Mouse (Mus musculus): ENCODE measurements around the gene Pitpnm1. TPM values are rescaled to one million over a fixed set of nuclear protein-coding genes. Genes with fewer than 3 reads are reported as not detected.
"Not testable (repeated sequence)": the region's sequence is repeated elsewhere in the genome, so short reads cannot be mapped to it uniquely, and the experiment has no call there.

Gene Pitpnm1
- 1 to 10 TPM; 3.7 to 4.2 TPM for total RNA-seq (2021)
- long read RNA-seq, experiment 1, partial matches to known transcripts, result 2 of 2 reads
- long read RNA-seq, experiment 1, other reads (novel, unspliced or antisense), result 0 of 2 reads
- long read RNA-seq, experiment 2, full-length matches to known transcripts, result 1 of 2 reads
- long read RNA-seq, experiment 2, partial matches to known transcripts, result 1 of 2 reads
- long read RNA-seq, experiment 2, other reads (novel, unspliced or antisense), result 0 of 2 reads

GRCm38 (mm10) chr19:4099837-4100717 lies at the start of gene Pitpnm1:
TSS of gene Pitpnm1 (plus strand) at chr19:4099998.
- intact Hi-C loops (cut with DNase I; ENCODE audit: low total_unique reads), result no loop called here
- DNase-seq, result peak; percentile 80

DNA sequence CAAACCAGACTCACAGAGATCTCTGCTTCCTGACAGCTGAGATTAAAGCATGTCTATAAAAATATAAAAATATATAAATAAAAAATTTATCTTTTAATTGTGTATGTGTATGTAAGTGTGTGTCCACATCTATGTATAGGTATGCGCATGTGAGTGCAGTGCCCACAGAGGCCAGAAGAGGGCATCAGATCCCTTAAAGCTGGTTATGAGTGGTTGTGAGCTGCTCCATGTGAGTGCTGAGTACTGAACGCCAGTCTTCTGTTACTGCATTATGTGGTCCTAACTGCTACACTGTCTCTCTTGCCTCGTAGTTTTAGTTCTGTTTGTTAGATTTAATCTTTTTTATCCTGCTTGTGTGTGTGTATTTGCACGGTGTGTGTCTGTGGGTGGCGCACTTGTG lies 48.8 kb upstream of the Pitpnm1 start:
- intact Hi-C loops (cut with DNase I; ENCODE audit: low total_unique reads), result no loop called here
- DNase-seq, result no peak

- intact Hi-C loops (cut with DNase I; ENCODE audit: low total_unique reads), result no loop called here
- DNase-seq, result peak; percentile 75
Observed at GRCm38 (mm10) chr19:4051741-4052515, 47.9 kb upstream of the Pitpnm1 start.

GRCm38 (mm10) chr19:4052516-4053030 lies 47.2 kb upstream of the Pitpnm1 start:
- intact Hi-C loops (cut with DNase I; ENCODE audit: low total_unique reads), result no loop called here
- no peak for DNase-seq

DNA sequence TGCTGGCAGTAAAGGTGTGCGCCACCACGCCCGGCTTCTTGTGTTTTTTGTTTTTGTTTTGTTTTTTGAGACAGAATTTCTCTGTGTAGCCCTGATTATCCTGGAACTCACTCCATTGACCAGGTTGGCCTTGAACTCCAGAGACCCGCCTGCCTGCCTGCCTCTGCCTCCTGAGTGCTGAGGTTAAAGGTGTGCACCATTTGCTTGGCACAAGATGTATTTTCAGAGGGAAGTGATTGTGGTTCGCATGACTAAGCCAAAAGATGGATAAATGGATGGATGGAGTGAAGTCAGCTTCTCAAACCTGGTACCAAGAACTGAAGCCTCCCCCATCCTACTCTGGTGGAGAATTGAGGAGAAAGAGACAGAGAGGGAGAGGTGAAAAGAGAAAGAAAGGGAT lies 45.2 kb upstream of the Pitpnm1 start:
- no peak for DNase-seq
- intact Hi-C loops (cut with DNase I; ENCODE audit: low total_unique reads), result no loop called here

DNA sequence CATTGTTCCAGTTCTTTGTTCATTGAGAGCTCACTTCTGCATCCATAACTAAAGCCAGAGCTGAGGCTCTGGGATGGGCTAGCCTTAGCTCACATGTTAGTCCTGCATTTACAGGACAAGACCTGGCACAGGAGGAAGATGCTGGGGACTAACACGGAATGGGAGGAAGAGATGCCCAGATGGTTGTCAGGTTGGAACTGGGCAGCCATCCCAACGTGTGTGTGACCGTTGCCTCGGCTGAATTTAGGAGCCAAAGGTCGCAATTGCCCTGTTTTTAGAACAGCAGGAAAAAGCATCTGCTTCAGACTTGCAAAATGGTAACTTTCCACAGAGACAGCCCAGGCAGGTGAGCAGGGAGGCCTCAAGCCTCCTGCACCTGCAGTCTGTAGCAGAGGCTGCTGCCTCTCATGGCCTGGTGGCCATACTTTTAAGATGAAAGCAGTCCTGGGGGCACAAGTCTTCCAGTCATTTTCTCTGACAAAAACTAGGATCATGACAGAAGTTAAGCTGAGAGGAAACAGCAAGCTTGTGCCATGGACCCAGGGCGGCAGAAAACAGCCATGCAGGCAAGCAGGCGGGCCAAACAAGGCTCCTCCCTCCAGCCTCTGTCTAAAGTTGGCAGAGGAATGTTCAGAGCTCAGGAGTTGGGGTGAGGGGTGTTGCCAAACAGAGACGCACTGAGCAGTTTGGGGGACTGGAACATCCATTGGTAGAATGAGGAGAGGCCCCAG lies 44.4 kb upstream of the Pitpnm1 start:
- DNase-seq, result no peak
- intact Hi-C loops (cut with DNase I; ENCODE audit: low total_unique reads), result no loop called here

DNA sequence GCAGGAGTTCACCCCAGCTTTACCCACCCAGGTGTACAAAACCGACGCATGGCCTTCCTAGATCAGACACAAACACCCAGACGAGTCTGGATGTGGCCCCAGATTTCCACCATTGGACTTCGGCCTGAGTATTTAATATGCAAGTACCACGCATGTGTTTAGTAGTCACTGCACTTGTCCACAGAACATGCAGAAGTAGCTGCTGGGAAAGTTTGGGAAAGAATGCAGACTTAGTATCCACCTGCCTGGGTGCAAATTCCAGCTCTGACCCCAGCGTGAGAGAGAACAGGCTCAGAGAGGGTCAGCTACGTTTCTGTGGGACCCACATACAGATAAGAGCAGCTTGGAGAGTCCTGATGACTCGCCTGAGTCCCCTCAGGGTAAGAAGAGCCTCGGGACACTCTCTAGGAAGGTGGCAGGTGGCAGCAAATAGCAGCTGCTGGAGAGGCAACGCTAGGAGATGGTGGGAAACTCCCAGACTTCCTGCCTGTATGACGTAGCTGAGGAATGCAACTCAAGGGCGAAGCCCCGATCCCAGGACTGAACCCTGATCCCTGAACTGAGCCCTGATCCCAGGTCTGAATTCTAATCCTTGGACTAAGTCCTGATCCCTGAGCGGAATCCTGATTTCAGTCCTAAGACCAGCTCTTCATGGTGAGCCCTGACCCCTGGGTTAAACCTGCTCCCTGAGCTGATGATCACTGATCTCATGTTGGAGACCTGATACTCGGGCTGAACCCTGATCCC lies 43.7 kb upstream of the Pitpnm1 start:
- intact Hi-C loops (cut with DNase I; ENCODE audit: low total_unique reads), result no loop called here
- DNase-seq, result no peak

GRCm38 (mm10) chr19:4056727-4057126 lies 43.1 kb upstream of the Pitpnm1 start:
- intact Hi-C loops (cut with DNase I; ENCODE audit: low total_unique reads), result no loop called here
- DNase-seq, result no peak

DNA sequence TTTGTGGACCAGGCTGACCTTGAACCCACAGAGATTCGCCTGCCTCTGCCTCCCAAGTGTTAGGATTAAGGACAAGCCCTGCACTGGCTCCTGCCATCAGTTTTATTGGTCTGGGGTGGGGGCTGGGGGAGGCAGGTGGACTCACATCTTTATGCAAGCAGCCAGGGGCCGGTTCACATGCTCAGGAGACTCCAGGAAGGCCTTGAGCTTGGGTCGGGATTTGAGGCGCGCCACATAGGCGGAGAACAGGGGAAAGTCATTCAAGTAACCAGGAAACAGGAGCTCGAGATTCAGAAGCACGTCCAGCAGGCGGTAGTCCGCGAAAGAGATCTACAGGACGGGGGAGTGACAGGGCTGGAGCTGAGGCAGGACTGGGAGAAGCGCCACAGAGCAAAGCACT lies 42.4 kb upstream of the Pitpnm1 start:
- intact Hi-C loops (cut with DNase I; ENCODE audit: low total_unique reads), result no loop called here
- no peak for DNase-seq

DNA sequence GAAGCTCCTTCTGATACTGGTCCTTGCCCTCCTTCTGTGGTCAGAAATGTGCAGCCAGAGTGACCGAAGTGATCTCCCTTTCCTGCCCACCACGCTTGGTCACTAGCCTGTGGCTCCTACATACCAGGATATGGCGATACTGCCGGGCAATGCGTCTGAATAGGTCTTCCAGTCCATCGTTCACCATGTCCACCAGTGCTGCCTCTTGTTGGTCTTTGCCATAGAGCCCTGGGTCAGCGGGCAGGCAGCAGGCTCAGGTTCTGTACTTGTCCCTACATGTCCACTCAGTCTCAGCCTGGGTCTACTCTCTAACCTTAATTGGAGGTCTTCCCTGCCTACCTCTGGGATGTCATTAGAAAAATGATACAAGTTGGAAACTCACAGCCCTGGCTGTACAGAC lies 41.8 kb upstream of the Pitpnm1 start:
- DNase-seq, result no peak
- intact Hi-C loops (cut with DNase I; ENCODE audit: low total_unique reads), result no loop called here

GRCm38 (mm10) chr19:4058581-4058980 lies 41.2 kb upstream of the Pitpnm1 start:
- intact Hi-C loops (cut with DNase I; ENCODE audit: low total_unique reads), result no loop called here
- DNase-seq, result no peak

DNA sequence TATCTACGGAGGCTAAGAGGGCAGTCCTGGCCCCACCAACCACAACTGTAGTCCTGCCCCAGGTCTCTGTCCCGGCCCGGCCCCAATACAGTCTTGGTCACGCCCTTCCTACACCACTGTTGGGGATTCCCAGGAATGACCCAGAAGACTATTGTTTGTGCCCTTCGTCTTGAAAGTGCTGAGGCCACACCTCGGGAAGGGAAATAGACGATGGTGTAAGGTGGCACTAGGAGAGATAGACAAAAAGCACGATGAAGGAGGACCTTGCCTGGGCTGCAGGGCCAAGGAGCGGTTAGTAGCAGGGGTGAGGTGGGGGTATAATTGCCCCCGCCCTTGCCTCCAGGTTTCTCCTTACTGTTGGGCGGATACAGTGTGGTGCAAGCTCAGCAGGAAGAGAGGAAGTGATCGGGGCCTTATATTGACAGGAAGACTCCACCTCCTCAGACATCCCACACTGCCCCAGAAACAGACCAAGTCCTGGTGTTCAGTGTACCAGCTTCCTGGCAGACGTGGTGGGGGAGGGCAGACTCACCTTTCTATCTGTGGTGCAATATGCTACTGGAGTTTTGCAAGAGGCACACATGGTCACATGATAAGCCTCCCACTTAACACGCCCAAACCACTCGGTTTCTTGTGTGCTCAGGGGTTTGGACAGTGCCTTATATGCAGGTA lies 40.6 kb upstream of the Pitpnm1 start, which contains the start of gene Gstp3:
Gene Gstp3 (minus strand): TSS at position 501 of the 672 bp plus-strand sequence.
- no peak for DNase-seq
- intact Hi-C loops (cut with DNase I; ENCODE audit: low total_unique reads), result no loop called here

DNA sequence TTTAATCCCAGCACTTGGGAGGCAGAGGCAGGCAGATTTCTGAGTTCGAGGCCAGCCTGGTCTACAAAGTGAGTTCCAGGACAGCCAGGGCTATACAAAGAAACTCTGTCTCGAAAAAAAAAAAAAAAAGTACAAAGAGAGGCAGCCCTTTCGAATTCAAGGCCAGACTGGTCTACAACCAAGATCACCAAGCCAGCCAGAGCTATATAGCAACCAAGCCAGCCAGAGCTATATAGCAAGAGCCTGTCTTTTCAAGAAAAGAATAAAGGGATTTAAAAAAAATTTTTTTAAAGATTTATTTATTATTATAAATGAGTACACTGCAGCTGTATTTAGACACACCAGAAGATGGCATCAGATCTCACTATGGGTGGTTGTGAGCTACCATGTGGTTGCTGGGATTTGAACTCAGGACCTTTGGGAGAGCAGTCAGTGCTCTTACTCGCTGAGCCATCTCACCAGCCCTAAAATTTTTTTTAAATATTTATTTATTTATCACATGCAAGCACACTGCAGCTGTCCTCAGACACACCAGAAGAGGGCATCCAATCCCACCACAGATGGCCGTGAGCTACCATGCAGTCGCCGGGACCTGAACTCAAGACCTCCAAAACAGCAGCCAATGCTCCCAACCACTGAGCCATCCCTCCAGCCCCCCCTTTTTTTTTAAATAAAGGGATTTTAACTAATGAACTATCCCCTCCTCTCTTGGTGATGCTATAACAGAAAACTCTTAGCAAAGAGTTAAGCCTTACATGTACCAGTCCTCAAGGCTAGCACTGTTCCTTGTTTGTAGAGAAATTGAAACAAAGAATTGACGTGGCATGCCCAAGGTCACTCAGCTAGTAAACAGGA lies 39.5 kb upstream of the Pitpnm1 start:
- intact Hi-C loops (cut with DNase I; ENCODE audit: low total_unique reads), result not testable (repeated sequence)

DNA sequence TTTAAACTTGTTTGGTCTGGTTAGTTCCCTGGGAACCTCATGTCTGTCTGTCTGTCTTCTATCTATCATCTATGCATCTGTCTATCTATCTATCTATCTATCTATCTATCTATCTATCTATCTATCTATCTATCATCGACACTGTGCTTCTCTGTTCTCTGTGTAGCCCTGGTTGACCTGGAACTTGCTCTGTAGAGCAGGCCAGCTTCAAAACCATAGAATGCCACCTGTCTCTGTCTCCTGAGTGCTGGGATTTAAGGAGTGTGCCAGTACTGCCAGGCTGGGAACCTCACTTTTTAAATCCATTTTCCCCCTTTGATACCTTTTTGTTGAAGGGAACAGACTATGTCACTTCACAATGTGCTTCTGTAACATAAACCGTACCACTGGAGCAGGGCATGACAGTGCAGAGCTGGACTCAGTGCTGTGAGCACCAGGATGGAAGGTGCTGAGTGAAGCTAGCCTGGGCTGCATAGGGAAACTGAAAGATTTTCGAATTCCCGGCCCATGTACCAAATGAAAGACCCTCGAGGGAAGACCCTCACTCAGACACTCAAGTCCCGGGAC lies 38.8 kb upstream of the Pitpnm1 start:
- DNase-seq, result no peak
- intact Hi-C loops (cut with DNase I; ENCODE audit: low total_unique reads), result no loop called here

More for the DNA sequence above, 39.5 kb upstream of the Pitpnm1 start:
- DNase-seq, result not testable (repeated sequence)

GRCm38 (mm10) chr19:4063357-4063756 lies 36.4 kb upstream of the Pitpnm1 start:
- DNase-seq, result not testable (repeated sequence)

GRCm38 (mm10) chr19:4064501-4064900 lies 35.3 kb upstream of the Pitpnm1 start:
- not testable (repeated sequence) for DNase-seq

More at GRCm38 (mm10) chr19:4063357-4063756, 36.4 kb upstream of the Pitpnm1 start:
- intact Hi-C loops (cut with DNase I; ENCODE audit: low total_unique reads), result not testable (repeated sequence)

DNA sequence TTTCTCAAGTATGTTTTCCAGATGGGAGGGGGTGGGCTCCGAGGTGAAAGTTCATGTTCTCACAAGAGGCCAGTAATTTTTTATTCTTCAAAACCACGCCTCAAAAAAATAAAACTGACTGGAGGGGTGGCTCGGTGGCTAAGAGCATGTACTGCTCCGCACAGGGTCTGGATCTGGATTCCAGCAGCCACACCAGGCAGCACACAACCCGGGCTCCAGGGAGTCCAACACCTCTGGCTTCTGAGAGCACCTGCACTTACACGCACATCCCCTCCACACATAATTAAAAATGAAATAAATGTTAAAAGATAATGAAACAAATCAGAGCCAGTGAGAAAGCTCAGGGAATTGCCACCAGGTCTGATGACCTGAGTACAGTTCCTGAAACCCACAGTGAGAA lies 33.5 kb upstream of the Pitpnm1 start:
- DNase-seq, result no peak
- intact Hi-C loops (cut with DNase I; ENCODE audit: low total_unique reads), result no loop called here

More at GRCm38 (mm10) chr19:4064501-4064900, 35.3 kb upstream of the Pitpnm1 start:
- intact Hi-C loops (cut with DNase I; ENCODE audit: low total_unique reads), result not testable (repeated sequence)
